Mouse (Mus musculus): ENCODE measurements around the gene Vapa. TPM values are rescaled to one million over a fixed set of nuclear protein-coding genes. Genes with fewer than 3 reads are reported as not detected.

Vapa gene
- total and polyA plus RNA-seq, 3 experiments: 51.4 to 158 (median 151) TPM

GRCm38 (mm10) chr17:65626301-65626700 lies 12.9 kb upstream of the Vapa start:
- H3K9me3 ChIP-seq (replicated peaks; ENCODE audit: low read length): peaks cover 5% of the 10 kb centered on the region
- dilution Hi-C loops (cut with MboI; ENCODE audit: extremely low pct_ligation_motif_present, extremely low pct_unique_long_range_greater_than_20kb, low sequenced_read_pairs): no loop called here
- DNase-seq (ENCODE audit: extremely low read depth): no peak
- H3K4me3 ChIP-seq (replicated peaks in 1 of 3; ENCODE audit: low read depth in 2 of 3, low read length in 2 of 3, poor library complexity in 1 of 3): no peak overlapping the region
- in situ Hi-C loops (cut with MboI; ENCODE audit: low pct_ligation_motif_present, low pct_unique_long_range_greater_than_20kb, low sequenced_read_pairs): no loop called here
- no peaks in the 10 kb centered on the region for H3K27me3 ChIP-seq (replicated peaks)
- H3K36me3 ChIP-seq (replicated peaks in 1 of 2; ENCODE audit: control insufficient read depth in 1 of 2, insufficient read depth in 1 of 2, low read length in 1 of 2): no peaks in the 10 kb centered on the region
- TF ChIP-seq RAD21 (IDR thresholded peaks at IDR 0.05; ENCODE audit: low read depth, low read length) (no peak), UBTF (IDR thresholded peaks at IDR 0.05; ENCODE audit: low read depth, low read length) (no peak)
- H3K9ac ChIP-seq (ENCODE audit: insufficient read depth, low read depth): no peak overlapping the region
- no peak overlapping the region for H3K4me2 ChIP-seq (ENCODE audit: insufficient read depth, low read depth, poor library complexity, severe bottlenecking)
- no peak overlapping the region for H3K27ac ChIP-seq (ENCODE audit: insufficient read depth, low read depth)
- H3K79me2 ChIP-seq (replicated peaks; ENCODE audit: control insufficient read depth, extremely low read depth, insufficient read depth, poor library complexity, severe bottlenecking): no peaks in the 10 kb centered on the region
- peaks cover 0 to 7% of the 10 kb centered on the region in 2 experiments; a peak in 2 of 4 replicates for H3K4me1 ChIP-seq (ENCODE audit: control insufficient read depth in 1 of 2, insufficient read depth in 2 of 2)

GRCm38 (mm10) chr17:65625563-65625962 lies 12.2 kb upstream of the Vapa start:
- no peak overlapping the region for H3K4me3 ChIP-seq (replicated peaks in 1 of 3; ENCODE audit: low read depth in 2 of 3, low read length in 2 of 3, poor library complexity in 1 of 3)
- no peak overlapping the region for H3K4me2 ChIP-seq (ENCODE audit: insufficient read depth, low read depth, poor library complexity, severe bottlenecking)
- H3K27me3 ChIP-seq (replicated peaks): no peaks in the 10 kb centered on the region
- H3K4me1 ChIP-seq (ENCODE audit: control insufficient read depth in 1 of 2, insufficient read depth in 2 of 2): peaks cover 0 to 7% of the 10 kb centered on the region in 2 experiments; a peak in 2 of 4 replicates
- peaks cover 5% of the 10 kb centered on the region for H3K9me3 ChIP-seq (replicated peaks; ENCODE audit: low read length)
- dilution Hi-C loops (cut with MboI; ENCODE audit: extremely low pct_ligation_motif_present, extremely low pct_unique_long_range_greater_than_20kb, low sequenced_read_pairs): no loop called here
- H3K79me2 ChIP-seq (replicated peaks; ENCODE audit: control insufficient read depth, extremely low read depth, insufficient read depth, poor library complexity, severe bottlenecking): no peaks in the 10 kb centered on the region
- no peak for TF ChIP-seq BHLHE40 (IDR thresholded peaks at IDR 0.05; ENCODE audit: low read depth, low read length)
- no peak for TF ChIP-seq TCF12 (IDR thresholded peaks at IDR 0.05; ENCODE audit: low read depth, low read length)
- H3K36me3 ChIP-seq (replicated peaks in 1 of 2; ENCODE audit: control insufficient read depth in 1 of 2, insufficient read depth in 1 of 2, low read length in 1 of 2): no peaks in the 10 kb centered on the region
- DNase-seq (ENCODE audit: extremely low read depth): no peak
- H3K9ac ChIP-seq (ENCODE audit: insufficient read depth, low read depth): no peak overlapping the region
- no peak overlapping the region for H3K27ac ChIP-seq (ENCODE audit: insufficient read depth, low read depth)
- in situ Hi-C loops (cut with MboI; ENCODE audit: low pct_ligation_motif_present, low pct_unique_long_range_greater_than_20kb, low sequenced_read_pairs): no loop called here

GRCm38 (mm10) chr17:65623130-65623529 lies 9.8 kb upstream of the Vapa start:
- no peak overlapping the region for H3K27ac ChIP-seq (ENCODE audit: insufficient read depth, low read depth)
- dilution Hi-C loops (cut with MboI; ENCODE audit: extremely low pct_ligation_motif_present, extremely low pct_unique_long_range_greater_than_20kb, low sequenced_read_pairs): no loop called here

More at GRCm38 (mm10) chr17:65623130-65623529, 9.8 kb upstream of the Vapa start:
- Histone ChIP-seq H3K4me1 (ENCODE audit: control insufficient read depth in 1 of 2, insufficient read depth in 2 of 2) (no peaks in the 10 kb centered on the region), H3K9ac (ENCODE audit: insufficient read depth, low read depth) (no peak overlapping the region), H3K4me3 (replicated peaks in 1 of 3; ENCODE audit: low read depth in 2 of 3, low read length in 2 of 3, poor library complexity in 1 of 3) (no peak overlapping the region), H3K79me2 (replicated peaks; ENCODE audit: control insufficient read depth, extremely low read depth, insufficient read depth, poor library complexity, severe bottlenecking) (no peaks in the 10 kb centered on the region), H3K27me3 (replicated peaks) (no peaks in the 10 kb centered on the region), H3K9me3 (replicated peaks; ENCODE audit: low read length) (peaks cover 5% of the 10 kb centered on the region), H3K36me3 (replicated peaks in 1 of 2; ENCODE audit: control insufficient read depth in 1 of 2, insufficient read depth in 1 of 2, low read length in 1 of 2) (no peaks in the 10 kb centered on the region), H3K4me2 (ENCODE audit: insufficient read depth, low read depth, poor library complexity, severe bottlenecking) (no peak overlapping the region)
- DNase-seq (ENCODE audit: extremely low read depth): no peak
- in situ Hi-C loops (cut with MboI; ENCODE audit: low pct_ligation_motif_present, low pct_unique_long_range_greater_than_20kb, low sequenced_read_pairs): no loop called here
- TF ChIP-seq PAX5 (IDR thresholded peaks at IDR 0.05; ENCODE audit: low read length) (no peak), ETS1 (conservative IDR thresholded peaks at IDR 0.05; ENCODE audit: low read depth, low read length) (no peak), UBTF (IDR thresholded peaks at IDR 0.05; ENCODE audit: low read depth, low read length) (no peak), MEF2A (IDR thresholded peaks at IDR 0.05; ENCODE audit: borderline replicate concordance, low read depth, low read length) (no peak), JUND (conservative IDR thresholded peaks at IDR 0.05; ENCODE audit: low read depth, low read length) (no peak), TBP (conservative IDR thresholded peaks at IDR 0.05; ENCODE audit: low read depth, low read length) (no peak), MAZ (IDR thresholded peaks at IDR 0.05; ENCODE audit: low read depth, low read length) (no peak), KAT2A (IDR thresholded peaks at IDR 0.05; ENCODE audit: insufficient replicate concordance, low read length) (no peak), MAX (IDR thresholded peaks at IDR 0.05; ENCODE audit: low read length) (no peak), IRF4 (IDR thresholded peaks at IDR 0.05; ENCODE audit: low read depth, low read length) (no peak), MXI1 (IDR thresholded peaks at IDR 0.05; ENCODE audit: low read depth, low read length) (no peak), RCOR1 (conservative IDR thresholded peaks at IDR 0.05; ENCODE audit: low read depth, low read length) (no peak), CHD1 (IDR thresholded peaks at IDR 0.05; ENCODE audit: low read depth, low read length) (no peak), JUN (IDR thresholded peaks at IDR 0.05; ENCODE audit: insufficient read depth, low read depth, low read length) (no peak), HCFC1 (IDR thresholded peaks at IDR 0.05; ENCODE audit: low read depth, low read length) (no peak), USF1 (IDR thresholded peaks at IDR 0.05; ENCODE audit: low read depth, low read length) (no peak), POLR2AphosphoS2 (IDR thresholded peaks at IDR 0.05; ENCODE audit: low read depth, low read length) (no peak), ELF1 (IDR thresholded peaks at IDR 0.05; ENCODE audit: low read depth, low read length) (no peak)

Measured in CH12.LX (cell line).